Mouse (Mus musculus) ovary, postnatal 36 days (tissue): ENCODE measurements around the gene Tjp2.
A peak's percentile ranks its signal among the peaks of the same experiment; 100 is the strongest.
"Not testable (repeated sequence)": the region's sequence is repeated elsewhere in the genome, so short reads cannot be mapped to it uniquely, and the experiment has no call there.

Experiments
- DNase-seq: peaks from one replicate; pipeline ENCODE4 v3.0.0; 2022; ENCODE audit warnings: low spot score, mixed read lengths

The Tjp2 gene

DNA sequence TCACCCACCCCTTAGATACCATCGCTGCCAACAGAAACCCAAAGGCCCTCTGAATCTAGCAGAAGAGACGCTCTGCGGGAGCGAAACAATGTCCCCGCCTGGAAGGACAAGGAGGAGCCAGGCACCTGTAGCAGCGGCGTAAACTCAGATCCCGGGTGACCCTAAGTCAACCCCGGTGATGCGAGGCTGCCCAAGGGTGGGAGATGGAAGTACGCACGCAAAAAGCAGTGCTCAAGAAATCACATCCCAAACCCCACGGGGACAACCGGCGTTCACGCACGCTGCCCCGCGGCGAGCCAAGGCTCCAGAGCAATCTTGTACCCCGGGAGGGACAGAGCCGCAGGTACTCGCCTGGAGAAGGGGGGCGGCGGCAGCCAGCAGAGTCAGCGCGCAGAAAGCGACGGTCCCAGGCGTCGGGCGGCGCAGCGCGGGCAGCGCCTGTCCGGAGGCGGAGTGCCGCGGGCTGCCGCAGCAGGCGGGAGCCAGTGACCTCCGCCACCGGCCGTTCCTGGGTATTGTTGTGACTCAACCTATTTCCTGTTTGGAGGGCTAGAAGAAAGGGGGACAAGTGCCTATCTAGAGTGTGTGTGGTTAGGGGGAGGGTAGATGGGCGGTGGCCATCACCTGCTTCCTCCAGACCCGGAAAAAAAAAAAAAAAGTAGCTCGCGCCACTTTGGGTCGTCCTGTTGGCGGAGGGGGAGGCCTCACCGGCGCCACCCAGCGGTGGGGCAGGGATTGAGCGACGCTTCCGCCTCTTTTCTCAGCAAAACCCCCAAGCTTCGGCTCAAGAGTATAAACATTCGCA lies at the start of gene Tjp2:
Gene Tjp2 (minus strand): TSS at position 531 of the 805 bp plus-strand sequence.
- peak; percentile 65 for DNase-seq

DNA sequence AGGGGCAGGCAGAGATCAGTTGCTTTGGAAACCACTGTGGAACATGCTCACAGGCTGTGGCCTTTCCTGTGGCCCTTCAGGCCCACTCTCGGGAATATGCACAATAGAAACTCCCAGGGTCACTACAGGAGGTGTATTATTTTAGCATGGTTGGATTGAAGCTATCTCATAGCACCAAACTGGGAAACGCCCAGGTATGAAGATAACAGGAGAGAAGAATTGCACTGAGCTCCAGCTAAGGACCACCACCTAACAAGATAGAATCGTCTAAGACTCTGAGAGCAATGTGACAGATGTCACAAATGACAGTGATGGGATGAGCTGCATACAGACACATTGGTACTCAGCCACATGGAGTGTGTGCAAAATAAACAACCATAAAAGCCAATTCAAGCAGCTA lies 49.5 kb upstream of the Tjp2 start:
- DNase-seq, result no peak

GRCm38 (mm10) chr19:24271746-24272426 lies 47.1 kb upstream of the Tjp2 start:
- DNase-seq, result peak; percentile 78

- no peak for DNase-seq
Measured at GRCm38 (mm10) chr19:24271326-24271725, 46.5 kb upstream of the Tjp2 start.

DNA sequence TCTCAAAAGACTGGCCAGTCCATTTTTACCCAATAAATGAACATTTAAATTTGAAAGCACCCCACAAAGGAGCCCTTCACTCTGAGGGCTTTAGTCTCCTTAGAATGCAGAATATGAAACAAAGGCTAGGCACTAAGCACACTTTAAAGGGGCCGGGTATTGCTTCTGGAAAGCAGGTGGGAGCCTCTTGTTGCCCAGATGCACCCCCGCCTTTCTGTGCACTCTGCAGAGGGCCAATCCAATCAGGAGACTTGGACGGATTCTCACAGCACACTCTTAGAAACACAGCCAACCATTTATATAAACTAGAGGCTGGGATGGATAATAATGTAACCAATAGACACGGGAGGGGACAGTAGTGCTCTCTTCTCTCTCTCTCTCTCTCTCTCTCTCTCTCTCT lies 43.7 kb upstream of the Tjp2 start:
- no peak for DNase-seq

DNA sequence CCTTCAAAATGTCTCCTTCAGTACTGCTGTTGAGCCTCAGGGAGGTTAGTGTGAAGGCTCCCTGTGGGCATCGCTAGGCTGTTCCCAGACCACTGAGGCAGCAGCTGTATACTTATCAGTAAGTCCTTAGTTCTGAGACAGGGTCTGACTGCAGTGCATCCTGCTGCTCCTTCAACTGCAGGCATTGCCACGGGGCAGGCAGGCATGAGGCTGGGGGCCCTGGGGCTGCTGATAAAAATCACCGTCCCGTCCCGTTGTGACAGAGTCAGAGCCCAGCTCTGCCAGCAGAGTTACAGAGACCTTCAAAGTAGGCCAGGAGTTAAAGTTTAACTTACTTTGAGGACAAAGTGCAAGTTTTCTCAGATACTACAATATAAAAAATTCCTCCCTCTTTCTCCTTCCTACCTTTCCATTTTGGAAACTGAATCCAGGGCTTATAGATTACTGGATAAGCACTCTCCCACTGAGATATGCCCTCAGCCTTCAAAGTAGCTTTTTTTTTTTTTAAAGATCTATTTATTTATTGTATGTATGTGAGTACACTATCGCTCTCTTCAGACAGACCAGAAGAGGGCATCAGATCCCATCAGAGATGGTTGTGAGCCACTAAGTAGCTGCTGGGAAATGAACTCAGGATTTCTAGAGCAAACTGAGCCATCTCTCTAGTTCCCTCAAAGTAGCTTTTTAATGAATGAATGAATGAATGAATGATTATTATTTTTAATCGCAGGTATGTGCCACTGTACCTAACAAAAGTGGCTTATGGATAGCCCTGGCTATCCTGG lies 41.4 kb upstream of the Tjp2 start:
- DNase-seq, result no peak

GRCm38 (mm10) chr19:24264991-24265390 lies 40.2 kb upstream of the Tjp2 start:
- peak; percentile 59 for DNase-seq

GRCm38 (mm10) chr19:24262736-24263135 lies 37.9 kb upstream of the Tjp2 start:
- DNase-seq, result no peak

DNA sequence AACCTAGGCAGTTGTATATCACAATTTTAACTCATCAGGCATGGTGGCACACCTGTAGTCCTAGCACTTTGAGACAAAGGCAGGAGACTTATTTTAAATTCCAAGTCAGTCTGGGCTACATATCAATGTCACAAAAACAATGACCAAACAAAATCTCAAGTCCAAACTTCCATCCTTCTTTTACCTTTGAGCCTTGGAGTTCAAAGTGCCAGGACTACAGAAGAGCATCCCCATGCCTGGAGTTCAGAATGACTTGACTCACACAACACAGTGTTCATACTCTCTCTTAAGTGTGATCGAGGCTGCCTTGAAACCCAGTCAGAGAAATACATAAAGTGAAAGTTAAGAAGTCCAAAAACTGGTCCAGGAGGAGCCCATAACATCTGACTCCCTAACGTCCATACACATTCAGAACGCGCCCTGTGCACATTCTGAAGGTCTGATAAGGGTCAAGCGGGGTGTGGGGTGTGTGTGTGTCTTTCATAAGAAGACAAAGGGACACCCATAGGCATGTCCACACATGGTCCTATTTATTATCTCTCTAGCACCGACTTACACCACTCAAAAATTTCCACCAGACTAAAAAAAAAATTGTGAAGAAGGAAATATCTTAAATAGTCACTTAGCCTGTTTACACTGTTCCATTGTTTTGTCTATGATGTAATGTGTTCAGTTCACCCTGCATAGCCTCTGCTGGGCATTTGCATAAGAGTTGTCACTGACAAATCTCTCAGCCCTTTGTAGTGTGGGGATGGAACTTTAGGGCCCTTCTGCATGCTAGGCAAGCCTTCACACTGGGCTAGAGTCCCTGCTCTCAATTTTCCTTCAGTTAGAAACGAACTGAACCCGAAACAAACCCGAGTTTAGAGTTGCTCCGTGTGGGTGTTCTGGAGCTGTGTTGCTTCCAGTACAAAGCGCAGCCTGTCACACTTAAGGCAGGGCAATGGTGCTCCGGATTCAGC lies 34.8 kb upstream of the Tjp2 start:
- DNase-seq, result no peak

GRCm38 (mm10) chr19:24258368-24258767 lies 33.5 kb upstream of the Tjp2 start:
- no peak for DNase-seq

- no peak for DNase-seq
Measured at GRCm38 (mm10) chr19:24257962-24258361, 33.1 kb upstream of the Tjp2 start.

DNA sequence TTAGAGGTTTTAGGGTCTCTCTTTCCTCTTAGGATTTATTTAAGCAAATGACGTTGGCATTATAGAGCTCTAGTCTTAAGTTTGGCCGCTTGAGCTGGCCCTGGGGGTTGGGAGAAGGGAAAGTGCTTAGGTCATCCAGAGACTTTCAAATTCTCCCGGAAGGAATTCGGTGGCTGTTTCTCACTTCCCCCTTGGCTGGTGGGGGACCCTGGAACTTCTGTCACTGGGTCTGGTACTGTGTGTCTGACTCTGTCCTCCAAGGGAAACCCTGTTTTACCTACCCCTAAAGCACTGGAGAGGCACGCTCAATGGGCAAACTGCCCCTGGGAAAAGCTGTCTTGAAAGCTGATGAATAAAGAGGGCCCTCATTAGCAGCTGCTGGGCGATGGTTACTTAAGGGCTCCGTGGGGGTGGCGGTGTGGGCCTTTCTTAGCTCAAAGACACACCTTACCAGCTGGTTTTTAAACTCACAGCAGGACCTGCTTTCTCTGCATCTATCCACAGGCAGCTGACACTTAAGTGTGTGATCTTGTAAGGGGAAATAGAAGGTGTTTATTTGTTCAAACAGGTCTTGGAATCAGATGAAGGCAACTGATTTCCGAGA lies 28.9 kb upstream of the Tjp2 start:
- DNase-seq, result no peak

- no peak for DNase-seq
Measured at GRCm38 (mm10) chr19:24251869-24252268, 27.0 kb upstream of the Tjp2 start.

DNA sequence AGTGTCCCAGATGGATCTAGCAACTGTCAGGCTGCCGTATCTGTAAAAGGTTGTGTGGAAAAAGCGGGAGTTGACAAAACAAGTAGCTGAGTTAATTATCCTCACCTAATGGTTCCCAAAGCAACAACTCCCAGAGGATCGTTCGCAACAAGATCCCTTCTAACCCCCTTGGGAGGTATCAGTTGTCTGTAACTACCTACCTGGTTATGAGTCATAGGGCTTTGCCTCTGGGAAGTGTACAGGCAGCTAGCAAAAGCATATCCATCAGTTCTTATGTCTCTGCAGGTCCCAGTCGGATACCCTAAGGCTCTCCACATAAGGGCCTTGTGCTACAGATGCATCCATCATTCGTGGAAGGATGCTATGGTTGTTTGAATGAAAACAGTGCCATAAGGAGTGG lies 18.5 kb upstream of the Tjp2 start:
- no peak for DNase-seq

DNA sequence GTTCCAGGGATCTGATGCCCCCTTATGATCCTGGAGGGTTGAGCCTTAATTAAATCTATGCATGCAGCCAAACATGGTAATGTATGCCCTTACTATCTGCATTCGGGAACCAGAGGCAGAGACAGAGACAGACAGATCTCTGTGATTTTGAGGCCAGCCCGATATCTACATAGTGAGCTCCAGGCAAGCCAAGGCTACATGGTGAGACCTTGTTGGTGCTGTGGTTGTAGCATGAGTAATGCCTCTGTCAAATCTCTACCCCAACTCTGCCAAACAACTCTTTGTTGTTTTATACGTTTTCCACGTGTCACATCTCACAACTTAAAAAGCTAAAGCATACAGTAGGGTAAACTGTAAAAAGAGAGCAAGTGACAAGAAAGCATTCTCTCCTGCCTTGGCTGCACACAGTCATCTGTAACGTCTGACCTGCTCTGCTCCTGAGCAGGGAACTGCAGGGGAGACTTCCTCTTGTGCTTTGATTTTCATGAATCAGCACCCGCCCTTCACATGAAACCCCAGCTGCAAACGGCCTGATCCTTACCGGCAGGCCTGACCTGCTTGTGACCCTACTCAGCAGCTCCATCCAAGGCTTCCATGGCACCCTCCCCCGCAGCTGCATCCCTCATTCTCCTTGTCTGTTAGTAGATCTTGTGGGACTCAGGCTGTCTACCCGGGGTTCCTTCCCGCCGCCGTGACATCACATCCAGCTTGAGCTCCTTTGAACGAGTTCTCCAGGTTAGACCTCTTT lies 17.1 kb upstream of the Tjp2 start:
- no peak for DNase-seq

DNA sequence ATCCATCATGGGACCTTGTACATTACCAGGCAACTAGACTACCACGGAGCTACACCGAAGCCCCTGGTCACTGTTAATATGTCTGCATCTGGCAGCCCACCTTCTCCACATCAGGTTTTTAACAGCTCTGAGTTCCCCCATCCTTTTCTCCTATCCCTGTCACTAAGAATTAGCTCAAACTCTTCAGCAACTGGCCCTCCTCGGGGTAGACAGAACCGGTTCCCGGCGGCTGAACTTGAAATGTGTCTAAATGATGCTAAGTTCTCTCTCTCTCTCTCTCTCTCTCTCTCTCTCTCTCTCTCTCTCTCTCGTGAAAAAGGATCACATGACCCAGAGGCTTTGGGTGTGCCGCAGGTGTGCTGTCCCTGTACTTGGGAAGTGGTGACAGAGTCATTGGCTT lies 16.4 kb upstream of the Tjp2 start:
- DNase-seq, result no peak

GRCm38 (mm10) chr19:24238011-24238410 lies 13.2 kb upstream of the Tjp2 start:
- no peak for DNase-seq

- DNase-seq, result not testable (repeated sequence)
Measured at GRCm38 (mm10) chr19:24232356-24232755, 7.5 kb upstream of the Tjp2 start.

DNA sequence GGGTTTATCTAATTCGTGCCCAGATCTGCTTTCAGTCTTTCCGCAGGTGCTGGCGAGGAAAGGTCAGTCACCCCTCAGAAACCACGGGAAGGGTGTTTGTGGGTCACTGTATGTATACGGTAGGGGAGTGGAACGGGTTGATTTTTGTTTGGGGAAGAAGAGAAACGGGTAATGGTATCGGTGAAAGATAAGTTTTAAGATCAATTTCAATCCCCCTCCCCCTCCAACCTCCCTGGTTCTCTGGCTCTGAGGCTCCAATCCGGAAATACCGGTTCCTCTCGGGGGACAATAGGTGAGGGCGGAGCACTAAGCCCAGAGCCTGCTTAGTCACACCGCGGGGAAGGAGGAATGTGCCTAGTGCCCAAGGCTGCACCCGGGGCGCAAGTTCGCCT lies 471 bp upstream of the Tjp2 start:
- peak; percentile 57 for DNase-seq

DNA sequence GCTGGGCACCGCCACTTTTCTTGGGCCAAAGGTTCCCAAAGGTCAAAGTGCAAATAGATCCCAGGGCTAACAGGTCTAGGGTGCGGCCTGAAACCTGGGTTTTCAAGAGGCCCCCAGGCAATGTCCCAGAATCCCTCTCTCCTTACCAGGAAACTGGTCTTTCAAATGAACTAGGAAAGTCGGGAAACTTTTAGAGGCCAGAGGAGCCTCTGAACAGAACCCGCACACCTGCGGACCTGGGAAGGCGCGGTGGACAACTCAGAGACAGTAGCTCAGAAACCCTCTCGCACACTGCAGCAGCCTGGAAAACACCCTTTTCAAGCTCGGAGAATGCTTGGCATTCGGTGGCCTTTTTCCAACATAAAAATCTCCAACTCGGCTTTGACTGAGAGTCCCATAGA lies 979 bp downstream of the Tjp2 start:
- DNase-seq, result peak; percentile 8
